Mouse (Mus musculus) erythroblast, embryonic 14.5 days (primary cell): ENCODE results near the gene Rgl3. TPM values are rescaled to one million over a fixed set of nuclear protein-coding genes. Genes with fewer than 3 reads are reported as not detected.
A peak's percentile ranks its signal among the peaks of the same experiment; 100 is the strongest.

Source experiments
- H3K27me3 ChIP-seq: 2 replicates; pipeline ENCODE4 v1.6.1; 2012; ENCODE audit warnings: inconsistent platforms; ENCODE audit not compliant: control insufficient read depth
- H3K36me3 ChIP-seq: 2 replicates; pipeline ENCODE4 v1.6.1; 2012; ENCODE audit warnings: mild to moderate bottlenecking, inconsistent platforms; ENCODE audit not compliant: control insufficient read depth
- H3K4me1 ChIP-seq: 2 replicates; pipeline ENCODE4 v1.6.1; 2012; ENCODE audit warnings: inconsistent platforms; ENCODE audit not compliant: control insufficient read depth
- H3K4me3 ChIP-seq: replicated peaks from 2 replicates; pipeline ENCODE3; 2012; ENCODE audit warnings: moderate library complexity, mild to moderate bottlenecking, inconsistent platforms
- H3K9me3 ChIP-seq: 2 replicates; pipeline ENCODE4 v1.6.1; 2012; ENCODE audit warnings: low read length, inconsistent platforms, mixed read lengths; ENCODE audit not compliant: control insufficient read depth
- GATA1 ChIP-seq: IDR thresholded peaks from 2 replicates; pipeline ENCODE4 v1.6.1; 2012; ENCODE audit warnings: low read length, inconsistent platforms, mixed read lengths
- TAL1 ChIP-seq: IDR thresholded peaks from 3 replicates; pipeline ENCODE4 v1.6.1; 2012; ENCODE audit warnings: low read length, inconsistent platforms, mixed read lengths
- polyA plus RNA-seq: library from polyadenylated mRNA; stranded (reverse); fragments of >175 nt; gene quantifications from 2 replicates; pipeline ENCODE4 v1.2.3, GENCODE M21; 2012

Rgl3 gene
- polyA plus RNA-seq, 1 experiment = 0.01 TPM

DNA sequence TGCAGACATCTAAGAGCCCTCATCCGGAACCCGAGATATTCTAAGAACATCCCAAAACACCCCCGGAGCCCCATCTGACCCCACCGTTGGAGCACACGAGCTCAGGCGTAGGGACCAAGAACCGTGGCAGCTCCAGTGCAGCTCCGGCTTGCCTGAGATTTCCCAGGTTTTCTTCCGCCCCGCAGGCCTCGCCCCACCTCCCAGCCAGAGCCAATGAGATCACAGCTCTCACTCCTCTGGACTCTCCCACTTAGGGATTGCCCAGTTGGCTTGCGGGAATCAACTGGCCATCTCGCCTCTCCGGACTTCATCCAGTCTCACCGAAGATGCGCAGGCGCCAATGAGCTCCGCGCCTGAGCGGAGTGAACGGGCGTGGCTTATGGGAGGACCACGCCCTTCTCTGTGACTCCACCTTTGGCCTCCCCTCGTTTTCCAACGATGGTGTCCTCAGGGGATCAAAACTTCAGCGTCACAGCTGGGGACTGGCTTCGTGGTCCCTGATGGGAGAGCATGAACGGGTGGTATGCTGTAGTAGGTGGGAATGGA is 62.0 kb downstream of the Rgl3 start, which contains the start of the genes Ccdc159 and Tmem205:
Gene Ccdc159 (plus strand): TSS at position 264 of the 546 bp plus-strand sequence.
Gene Tmem205 (minus strand): TSS at position 349 of the 546 bp plus-strand sequence.
- H3K4me1 ChIP-seq = peaks cover 23% of the 10 kb centered on the region
- H3K36me3 ChIP-seq = no peaks in the 10 kb centered on the region; the same call in 1 of the 2 replicates
- TF ChIP-seq GATA1 (no peak), TAL1 (no peak)

GRCm38 (mm10) chr9:21926784-21927183 is 62.5 kb downstream of the Rgl3 start:
- TF ChIP-seq GATA1 (no peak), TAL1 (no peak)
- Histone ChIP-seq H3K27me3 (peaks cover 5% of the 10 kb centered on the region), H3K36me3 (peaks cover 2% of the 10 kb centered on the region), H3K9me3 (peaks cover 5% of the 10 kb centered on the region), H3K4me1 (peaks cover 23% of the 10 kb centered on the region), H3K4me3 (peak overlapping the region; percentile 44)

More for the DNA sequence above, 62.0 kb downstream of the Rgl3 start, which contains the start of the genes Ccdc159 and Tmem205:
- Histone ChIP-seq H3K4me3 (peak within 1 kb of the TSS; percentile 44), H3K27me3 (peaks cover 5% of the 10 kb centered on the region), H3K9me3 (peaks cover 2% of the 10 kb centered on the region; the same call in 1 of the 2 replicates)

- no peak overlapping the region for H3K4me3 ChIP-seq
- H3K36me3 ChIP-seq = peaks cover 5% of the 10 kb centered on the region
- peaks cover 8% of the 10 kb centered on the region for H3K9me3 ChIP-seq
- H3K4me1 ChIP-seq = peaks cover 23% of the 10 kb centered on the region
- TF ChIP-seq TAL1 (no peak), GATA1 (no peak)
- peaks cover 5% of the 10 kb centered on the region for H3K27me3 ChIP-seq
These were observed 63.1 kb downstream of the Rgl3 start for GRCm38 (mm10) chr9:21926155-21926554.

- TF ChIP-seq GATA1 (no peak), TAL1 (no peak)
- Histone ChIP-seq H3K4me1 (peaks cover 23% of the 10 kb centered on the region), H3K4me3 (no peak overlapping the region), H3K9me3 (peaks cover 8% of the 10 kb centered on the region), H3K27me3 (peaks cover 5% of the 10 kb centered on the region), H3K36me3 (peaks cover 5% of the 10 kb centered on the region)
These were observed 63.7 kb downstream of the Rgl3 start for GRCm38 (mm10) chr9:21925506-21925905.

GRCm38 (mm10) chr9:21925034-21925433 is 64.2 kb downstream of the Rgl3 start:
- Histone ChIP-seq H3K4me1 (peaks cover 23% of the 10 kb centered on the region), H3K9me3 (peaks cover 8% of the 10 kb centered on the region), H3K4me3 (no peak overlapping the region), H3K27me3 (peaks cover 5% of the 10 kb centered on the region), H3K36me3 (peaks cover 5% of the 10 kb centered on the region)
- TF ChIP-seq GATA1 (no peak), TAL1 (no peak)

GRCm38 (mm10) chr9:21924099-21924493 is 65.2 kb downstream of the Rgl3 start:
- Histone ChIP-seq H3K4me3 (no peak overlapping the region), H3K4me1 (peaks cover 23% of the 10 kb centered on the region), H3K27me3 (peaks cover 5% of the 10 kb centered on the region), H3K36me3 (peaks cover 5% of the 10 kb centered on the region), H3K9me3 (peaks cover 8% of the 10 kb centered on the region)
- TF ChIP-seq TAL1 (no peak), GATA1 (no peak)

DNA sequence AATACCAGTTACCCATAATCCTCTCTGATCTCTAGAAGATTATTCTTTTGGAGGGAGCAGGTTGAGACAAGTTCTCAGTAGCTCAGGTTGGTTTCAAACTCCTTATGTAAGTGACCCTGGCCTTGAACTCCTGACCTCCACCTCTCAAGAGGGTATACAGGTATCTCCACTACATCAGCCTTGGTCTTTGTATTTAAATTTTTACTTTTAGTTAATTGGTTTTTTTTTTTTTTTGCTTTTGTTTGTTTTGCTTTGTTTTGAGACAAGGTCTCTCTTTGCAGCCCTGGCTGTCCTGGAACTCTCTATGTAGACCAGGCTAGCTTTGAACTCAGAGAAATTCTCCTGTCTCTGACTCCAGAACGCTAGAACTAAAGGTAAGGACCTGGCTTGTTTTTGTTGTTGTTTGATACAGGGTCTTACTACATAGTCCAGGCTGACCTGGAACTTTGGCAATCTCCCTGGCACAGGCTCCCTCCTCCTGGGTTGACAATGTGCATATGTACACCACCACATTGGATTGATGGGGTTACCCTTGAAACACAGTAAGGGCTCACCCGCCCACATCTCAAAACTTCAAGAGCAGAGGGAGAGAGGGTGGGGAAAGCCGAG is 65.7 kb downstream of the Rgl3 start:
- H3K27me3 ChIP-seq = peaks cover 5% of the 10 kb centered on the region
- H3K9me3 ChIP-seq = peaks cover 8% of the 10 kb centered on the region
- peaks cover 5% of the 10 kb centered on the region for H3K36me3 ChIP-seq
- TF ChIP-seq TAL1 = no peak
- no peak for TF ChIP-seq GATA1
- no peak overlapping the region for H3K4me3 ChIP-seq
- H3K4me1 ChIP-seq = peaks cover 26% of the 10 kb centered on the region

- Histone ChIP-seq H3K4me1 (peaks cover 32% of the 10 kb centered on the region), H3K9me3 (peaks cover 8% of the 10 kb centered on the region), H3K27me3 (peaks cover 5% of the 10 kb centered on the region), H3K4me3 (no peak overlapping the region), H3K36me3 (peaks cover 5% of the 10 kb centered on the region)
- TF ChIP-seq TAL1 (no peak), GATA1 (no peak)
These were observed 66.2 kb downstream of the Rgl3 start for GRCm38 (mm10) chr9:21923036-21923435.

Other genes with a start within 250 kb of the Rgl3 start
- gene Spc24, start 229.1 kb downstream of the Rgl3 start, polyA plus RNA-seq = 27.4 and 32.7 TPM in 2 replicates
- gene Kank2, start 190.7 kb downstream of the Rgl3 start, polyA plus RNA-seq = 0.02 and 0.03 TPM in 2 replicates
- 0.16 TPM in 1 of 2 replicates, not detected in the other for gene Angptl8, start 153.9 kb downstream of the Rgl3 start, polyA plus RNA-seq
- 0.06 and 0.08 TPM in 2 replicates for gene Dock6, start 136.8 kb downstream of the Rgl3 start, polyA plus RNA-seq
- 0.07 TPM in 2 replicates for gene Rab3d, start 71.3 kb downstream of the Rgl3 start, polyA plus RNA-seq
- not detected in 2 replicates for gene Ccdc159, start 62.0 kb downstream of the Rgl3 start, polyA plus RNA-seq
- gene Tmem205, start 61.9 kb downstream of the Rgl3 start, polyA plus RNA-seq = 0.10 TPM in 2 replicates
- 0.05 and 0.06 TPM in 2 replicates for gene Plppr2, start 52.4 kb downstream of the Rgl3 start, polyA plus RNA-seq
- 0.32 and 0.37 TPM in 2 replicates for gene Swsap1, start 33.7 kb downstream of the Rgl3 start, polyA plus RNA-seq
- 80.2 and 112 TPM in 2 replicates for gene Epor, start 25.9 kb downstream of the Rgl3 start, polyA plus RNA-seq
- 0.02 TPM in 1 of 2 replicates, not detected in the other for gene Ccdc151, start 13.2 kb upstream of the Rgl3 start, polyA plus RNA-seq
- 9.9 and 10.3 TPM in 2 replicates for gene Prkcsh, start 13.4 kb upstream of the Rgl3 start, polyA plus RNA-seq
- 0.02 and 0.03 TPM in 2 replicates for gene Elavl3, start 62.6 kb upstream of the Rgl3 start, polyA plus RNA-seq
- gene Gm49318, start 81.8 kb upstream of the Rgl3 start, polyA plus RNA-seq = not detected in 2 replicates
- 2.1 and 2.8 TPM in 2 replicates for gene Zfp653, start 81.9 kb upstream of the Rgl3 start, polyA plus RNA-seq
- gene Ecsit, start 96.0 kb upstream of the Rgl3 start, polyA plus RNA-seq = 2.7 and 3.0 TPM in 2 replicates
- not detected in 2 replicates for gene Cnn1, start 109.8 kb upstream of the Rgl3 start, polyA plus RNA-seq
- gene Elof1, start 127.7 kb upstream of the Rgl3 start, polyA plus RNA-seq = 12.4 and 16.3 TPM in 2 replicates
- gene Acp5, start 146.3 kb upstream of the Rgl3 start, polyA plus RNA-seq = 46.6 and 58.8 TPM in 2 replicates
- gene Pigyl, start 167.4 kb upstream of the Rgl3 start, polyA plus RNA-seq = 4.1 and 5.2 TPM in 2 replicates
- not detected in 2 replicates for gene Zfp872, start 198.6 kb upstream of the Rgl3 start, polyA plus RNA-seq
- gene Zfp809, start 236.3 kb upstream of the Rgl3 start, polyA plus RNA-seq = 0.06 TPM in 1 of 2 replicates, not detected in the other